Mouse (Mus musculus) cerebellum, postnatal 36 days (tissue): ENCODE data around the gene Fam76a.
A peak's percentile ranks its signal among the peaks of the same experiment; 100 is the strongest.

ENCODE experiments used
- DNase-seq, 2 experiments: peaks; one replicate each; pipeline ENCODE4 v3.0.0; 2021 to 2022; ENCODE audit warnings: mixed read lengths in 2 of 2

Fam76a gene

DNA sequence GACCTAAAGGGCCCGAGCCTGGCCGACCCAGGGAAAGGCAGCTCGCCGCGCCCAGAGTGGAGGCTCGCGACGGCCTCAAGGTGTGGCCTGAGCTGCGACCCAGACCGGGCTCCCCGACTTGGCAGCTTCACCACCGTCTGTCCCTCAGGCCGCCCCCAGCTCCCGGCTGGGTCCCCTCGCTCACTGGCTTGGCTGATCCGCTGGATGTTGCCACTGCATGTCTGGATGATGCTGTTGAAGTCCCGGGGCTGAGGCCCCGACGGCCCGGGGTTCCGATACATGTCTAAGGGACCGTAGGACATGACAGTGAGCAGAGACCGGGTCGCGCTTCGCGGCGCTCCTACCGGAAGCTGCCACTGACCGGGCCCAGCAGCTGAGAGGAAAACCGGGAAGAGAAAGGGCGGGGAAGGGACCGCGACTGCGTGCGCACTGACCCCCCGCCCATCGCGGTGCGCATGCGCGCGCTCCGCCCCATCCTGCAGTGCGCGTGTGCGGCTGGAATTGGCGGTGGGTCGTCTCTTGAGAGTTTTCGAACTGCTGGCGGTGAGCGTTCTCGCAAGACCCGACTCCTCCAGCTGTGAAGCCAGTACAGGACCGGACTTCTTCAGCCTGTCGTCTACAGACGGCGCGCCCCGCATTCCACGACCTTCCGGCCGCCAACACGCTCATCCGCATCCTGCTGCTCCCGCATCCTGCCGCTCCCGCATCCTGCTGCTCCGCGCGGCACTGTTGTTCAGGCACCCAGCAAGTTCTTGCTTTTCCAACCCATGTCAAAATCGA, 38.1 kb downstream of the Fam76a start, which contains the start of gene Stx12:
Gene Stx12, minus strand, starts transcription at position 446 of the 780 bp plus-strand sequence.
- peak; percentile 87 to 90 for DNase-seq

GRCm38 (mm10) chr4:132883561-132884063, 38.7 kb downstream of the Fam76a start:
- no peak for DNase-seq

DNA sequence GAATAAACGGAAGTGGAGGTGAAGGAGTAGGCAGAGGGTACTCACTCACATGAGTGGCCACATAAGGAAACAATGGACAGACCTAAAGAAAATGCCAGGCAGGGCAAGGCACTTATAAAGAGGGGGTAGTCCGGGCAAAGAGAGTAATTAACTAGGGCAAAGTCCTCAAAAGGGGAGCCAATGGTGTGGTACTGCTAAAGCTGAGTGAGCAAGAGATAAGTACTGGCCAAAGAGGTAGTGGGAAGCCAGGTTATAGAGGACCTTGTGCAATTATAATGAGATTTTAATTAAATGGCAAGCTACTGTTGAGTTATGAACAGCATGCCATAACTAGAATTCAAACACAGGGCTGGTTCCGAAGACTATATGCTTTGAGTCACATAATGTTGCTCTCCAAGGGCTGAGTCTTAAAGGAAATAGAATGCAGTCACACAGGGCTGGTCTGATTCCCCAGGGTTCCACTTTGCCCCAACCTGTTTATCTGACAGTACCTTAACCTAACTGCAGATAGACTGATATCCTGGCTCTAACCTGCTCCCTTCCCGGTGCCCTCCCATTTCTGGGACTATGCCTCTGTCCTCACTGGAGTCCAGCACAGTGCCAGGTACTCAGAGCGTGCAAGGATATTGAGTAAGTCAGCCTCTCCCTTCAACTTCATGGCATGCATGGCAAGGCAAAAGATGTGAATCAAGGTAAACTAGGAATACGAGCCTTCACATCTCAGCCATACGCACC, 47.8 kb downstream of the Fam76a start:
- DNase-seq: no peak

- DNase-seq: no peak
These were observed 48.6 kb downstream of the Fam76a start for GRCm38 (mm10) chr4:132873481-132874362.

GRCm38 (mm10) chr4:132871116-132871515, 51.2 kb downstream of the Fam76a start:
- DNase-seq: no peak

DNA sequence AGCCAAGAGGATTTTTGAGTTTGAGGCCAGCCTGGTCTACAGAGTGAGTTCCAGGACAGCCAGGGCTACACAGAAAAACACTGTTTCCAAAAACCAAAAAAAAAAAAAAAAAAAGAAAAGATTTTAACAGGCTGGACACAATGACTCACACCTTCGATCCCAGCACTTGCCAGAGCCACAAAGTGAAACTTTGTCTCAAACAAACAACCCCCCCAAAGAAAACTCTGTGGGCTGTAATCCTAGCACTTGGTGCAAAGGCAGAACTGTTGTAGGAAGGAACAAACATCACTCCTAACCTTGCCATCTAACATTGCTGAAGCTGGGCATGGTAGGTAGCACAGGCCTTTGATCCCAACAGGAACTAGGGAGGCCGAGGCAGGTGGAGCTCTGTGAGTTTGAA, 57.5 kb downstream of the Fam76a start:
- DNase-seq: no peak

DNA sequence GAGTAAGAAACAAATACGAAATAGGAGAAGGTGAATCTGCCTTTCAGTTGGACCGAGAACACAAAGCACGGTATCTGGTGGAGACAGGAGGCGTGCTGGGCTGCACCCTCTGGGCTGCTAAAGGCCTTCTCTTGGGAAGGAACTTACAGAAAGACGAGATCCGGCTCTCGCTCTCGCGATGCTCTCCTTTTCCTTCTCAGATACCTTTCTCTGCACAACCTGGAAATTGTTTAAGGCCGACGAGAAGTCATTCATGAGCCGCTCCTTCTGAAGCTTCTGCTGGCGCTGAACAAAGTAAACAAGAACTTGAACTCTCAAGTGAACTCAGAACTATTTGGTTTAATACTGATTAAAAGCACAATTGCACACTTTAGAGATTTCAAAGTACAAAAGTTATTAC, 59.3 kb downstream of the Fam76a start:
- no peak for DNase-seq

DNA sequence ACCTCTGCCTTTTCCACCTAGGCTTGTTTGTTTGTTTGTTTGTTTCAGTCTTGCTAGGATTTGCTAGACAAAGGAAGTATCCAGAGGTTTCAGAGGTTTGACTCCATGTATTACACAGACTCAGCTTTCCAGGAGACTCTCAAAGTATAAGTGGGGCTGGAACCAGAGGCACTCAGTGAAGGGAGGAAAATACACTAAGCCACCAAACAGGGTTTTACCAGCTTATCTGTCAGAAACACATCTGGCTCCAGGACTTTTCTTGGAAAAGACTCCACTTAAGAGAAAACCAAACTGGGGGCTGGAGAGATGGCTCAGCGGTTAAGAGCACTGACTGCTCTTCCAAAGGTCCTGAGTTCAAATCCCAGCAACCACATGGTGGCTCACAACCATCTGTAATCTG, 61.5 kb downstream of the Fam76a start:
- no peak for DNase-seq
